Mouse (Mus musculus) adrenal gland, adult (tissue): ENCODE measurements around the gene Wipf2.

Experiments
- DNase-seq, 2 experiments: peaks; one replicate each; pipeline ENCODE4 v3.0.0; 2022 to 2023; ENCODE audit warnings: low spot score in 1 of 2; ENCODE audit not compliant: inconsistent age in 2 of 2

Wipf2 gene

DNA sequence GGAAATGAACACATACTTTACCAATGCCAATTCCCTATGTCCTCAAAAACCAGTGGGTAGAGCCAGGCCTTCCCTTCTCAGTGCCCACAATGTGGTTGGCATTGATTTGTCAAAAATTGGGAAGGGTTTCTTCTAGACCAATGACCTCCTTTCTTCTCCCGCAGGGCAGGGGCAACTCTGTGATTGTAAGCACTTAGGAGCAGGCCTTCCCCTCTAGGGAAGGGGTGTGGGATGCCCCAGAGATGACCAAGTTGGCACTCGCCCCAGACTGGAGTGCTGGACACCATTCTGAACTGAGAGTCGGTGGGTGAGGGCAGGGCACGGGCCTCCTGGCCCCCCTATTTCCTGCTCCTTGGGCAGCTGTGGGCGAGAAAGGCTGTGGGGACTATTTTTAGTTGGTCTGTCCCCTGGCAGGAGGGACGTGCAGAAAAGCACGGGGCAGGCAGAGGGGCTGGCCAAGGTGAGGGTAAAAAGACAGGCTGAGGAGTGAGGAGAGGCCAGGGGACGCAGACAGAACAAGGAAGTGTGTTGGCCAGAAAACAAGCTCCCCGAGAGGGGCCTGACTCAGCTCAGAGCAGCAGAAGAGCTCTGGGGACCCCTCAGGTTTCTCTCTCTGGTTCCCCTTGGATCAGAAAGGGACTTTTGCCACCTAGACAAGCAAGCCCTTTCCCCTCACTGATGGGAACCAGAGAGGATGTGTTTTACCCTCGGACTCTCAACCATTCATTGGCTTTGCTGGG, 67.5 kb downstream of the Wipf2 start:
- DNase-seq: peak; percentile 32 to 63

DNA sequence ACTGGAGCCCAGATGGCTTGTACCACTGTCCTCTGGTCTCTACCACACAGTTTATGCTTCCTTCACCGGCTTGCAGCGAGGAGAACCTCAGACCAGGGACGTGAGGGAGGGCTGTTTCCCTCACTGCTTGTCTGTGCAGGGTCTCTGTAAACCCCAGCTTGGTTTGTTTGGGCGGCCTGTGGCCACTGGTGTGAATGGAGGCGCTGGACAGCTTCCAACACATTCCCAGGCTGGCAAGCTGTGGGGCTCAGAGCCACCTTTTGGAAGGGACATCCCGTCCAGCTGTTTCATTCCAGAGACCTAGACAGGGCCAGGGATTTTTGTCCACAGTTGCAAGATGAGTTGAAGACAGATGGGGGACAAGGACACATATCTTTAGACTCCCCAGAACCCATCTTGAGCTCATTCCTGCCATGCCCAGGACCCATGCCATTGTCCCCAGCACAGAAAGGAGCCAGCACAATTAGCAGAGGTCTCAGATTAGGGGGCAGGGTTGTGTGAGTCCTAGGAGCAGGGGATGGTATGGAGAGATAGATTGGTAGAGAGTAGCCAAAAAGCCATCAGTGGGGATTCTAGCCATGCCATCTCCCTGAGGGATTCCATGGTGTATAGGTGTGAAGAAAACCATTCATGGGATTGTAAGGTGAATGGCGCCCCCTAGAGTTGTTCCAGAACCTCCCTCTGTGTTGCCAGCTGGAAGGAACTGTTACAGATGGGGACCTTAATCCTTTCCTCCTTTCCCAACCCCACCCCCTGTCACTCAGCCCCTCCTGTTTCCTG, 68.3 kb downstream of the Wipf2 start:
- DNase-seq: peak; percentile 29 to 60

DNA sequence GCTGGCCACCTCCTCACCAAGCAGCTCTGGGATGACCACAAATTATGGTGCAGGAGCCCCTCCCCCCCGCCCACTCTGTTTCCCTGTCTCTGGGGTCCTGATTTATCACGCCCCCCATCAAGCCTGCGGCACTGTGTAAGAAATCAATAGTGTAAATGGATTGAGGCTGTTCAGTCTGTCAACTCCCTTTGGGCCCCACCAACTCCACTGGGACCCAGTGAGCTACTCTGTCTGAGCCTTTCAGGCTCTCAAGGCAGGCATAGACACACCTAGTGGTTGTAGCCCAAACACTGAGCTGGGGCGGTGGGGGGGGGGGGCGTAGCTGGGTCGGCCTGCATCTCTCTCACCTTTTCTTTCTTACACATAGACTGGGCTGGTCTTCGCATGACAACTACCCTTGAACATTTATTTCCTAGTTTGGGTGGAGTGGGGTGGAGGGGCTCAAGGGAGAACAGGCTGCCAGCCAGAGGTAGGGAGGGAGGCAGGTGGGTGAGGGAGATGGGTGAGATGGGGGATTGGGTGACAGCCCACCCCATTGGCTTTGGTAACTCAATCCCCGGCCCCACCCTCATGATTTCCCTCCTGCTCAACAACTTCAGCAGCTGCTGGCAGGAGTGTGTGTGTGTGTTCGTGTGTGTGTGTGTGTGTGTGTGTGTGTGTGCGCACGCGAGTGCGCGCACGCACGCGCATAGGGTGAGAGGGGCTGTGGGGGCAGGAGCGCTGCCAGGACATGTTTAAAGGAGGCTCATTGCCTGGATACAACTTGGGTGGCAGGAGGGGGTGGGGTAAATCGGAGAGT, 69.1 kb downstream of the Wipf2 start:
- DNase-seq: peak in 1 of 2 experiments; percentile 37

DNA sequence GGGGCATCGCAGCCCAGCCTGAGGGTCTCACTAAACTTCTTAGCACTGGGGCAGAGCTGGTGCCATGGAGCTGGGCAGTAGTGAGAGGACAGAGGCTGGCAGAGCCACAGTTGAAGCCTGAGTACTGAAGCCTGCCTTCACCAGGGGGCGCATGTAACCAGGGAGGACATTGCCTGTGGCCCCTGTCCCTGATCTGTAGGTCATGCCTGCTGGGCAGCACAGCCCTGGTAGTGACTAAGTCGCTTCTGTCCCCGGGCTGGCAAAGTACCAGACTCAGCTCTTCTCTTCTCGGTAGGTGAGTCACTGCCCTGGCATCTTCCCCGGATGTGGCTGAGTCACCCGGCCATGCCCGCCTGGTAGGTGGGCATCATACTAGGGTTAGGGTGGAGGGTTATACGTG, 69.7 kb downstream of the Wipf2 start:
- DNase-seq: peak; percentile 98

DNA sequence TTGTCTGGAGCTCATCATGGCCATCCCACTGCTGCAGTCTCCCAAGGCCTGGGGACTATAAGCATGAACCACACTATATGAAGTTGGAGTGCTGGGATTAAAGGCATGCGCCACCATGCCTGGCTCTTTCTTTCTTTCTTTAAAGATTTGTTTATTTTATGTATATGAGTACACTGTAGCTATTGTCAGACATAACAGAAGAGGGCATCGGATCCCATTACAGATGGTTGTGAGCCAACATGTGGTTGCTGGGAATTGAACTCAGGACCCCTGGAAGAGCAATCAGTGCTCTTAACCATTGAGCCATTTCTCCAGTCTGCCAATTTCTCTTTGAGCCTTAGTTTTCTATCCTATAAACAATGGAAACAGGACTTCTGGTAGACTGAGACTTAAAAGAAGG, 70.4 kb downstream of the Wipf2 start:
- peak in 1 of 2 experiments; percentile 57 for DNase-seq

DNA sequence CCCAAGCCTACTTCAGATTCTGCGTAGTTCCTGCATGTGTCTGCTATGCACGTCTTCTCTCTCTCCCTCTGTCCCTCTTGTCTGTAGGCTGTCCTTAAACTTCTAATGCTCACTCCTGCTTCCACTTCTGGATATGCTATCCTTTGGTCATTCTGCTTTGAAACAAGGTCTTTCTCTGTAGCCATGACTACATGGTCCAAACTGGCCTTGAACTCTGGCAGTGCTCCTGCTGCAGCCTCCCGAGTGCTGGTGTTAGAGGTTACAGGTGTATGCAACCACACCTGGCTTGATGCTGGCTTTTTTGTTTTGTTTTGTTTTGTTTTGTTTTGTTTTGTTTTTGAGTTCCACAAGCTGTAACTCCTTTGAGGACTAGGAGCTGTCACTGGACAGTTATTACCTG, 70.9 kb downstream of the Wipf2 start:
- peak in 1 of 2 experiments; percentile 68 for DNase-seq

DNA sequence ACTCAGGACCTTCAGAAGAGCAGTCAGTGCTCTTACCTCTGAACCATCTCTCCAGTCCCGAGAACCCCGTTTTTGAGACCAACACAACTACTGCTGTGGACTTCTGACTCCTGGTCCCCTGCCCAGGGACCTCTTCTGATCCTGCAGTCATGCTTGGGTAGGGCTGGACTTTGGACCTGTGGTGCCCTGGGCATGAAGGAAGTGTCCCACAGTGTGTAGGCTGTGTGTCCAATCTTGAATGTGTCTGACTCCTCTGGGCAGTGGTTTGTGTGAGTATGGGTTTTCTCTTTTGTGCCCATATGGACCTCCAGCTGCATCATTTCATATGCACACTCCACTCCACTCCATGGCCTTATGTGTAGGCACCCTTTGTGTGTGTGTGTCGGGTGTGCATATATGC, 71.7 kb downstream of the Wipf2 start:
- DNase-seq: no peak

DNA sequence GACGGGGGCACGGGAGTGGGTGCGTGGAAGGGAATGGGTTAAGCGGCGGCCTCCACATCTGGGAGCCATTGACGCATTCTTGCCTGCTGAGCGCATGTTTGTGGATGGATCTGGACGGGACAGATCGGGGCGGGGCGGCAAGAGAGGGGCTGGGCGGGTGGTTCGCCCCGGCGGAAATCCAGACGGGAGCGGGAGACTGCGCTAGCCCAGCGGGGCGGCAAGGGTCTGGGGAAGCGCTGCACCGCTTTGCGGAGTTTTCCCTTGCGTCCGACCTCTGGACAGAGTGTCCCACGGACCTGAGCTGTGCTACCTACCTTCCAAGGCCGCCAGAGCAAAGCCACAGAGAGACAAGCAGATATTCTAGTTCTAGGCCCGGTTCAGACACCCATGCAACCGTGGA, 72.7 kb downstream of the Wipf2 start:
- peak in 1 of 2 experiments; percentile 84 for DNase-seq

DNA sequence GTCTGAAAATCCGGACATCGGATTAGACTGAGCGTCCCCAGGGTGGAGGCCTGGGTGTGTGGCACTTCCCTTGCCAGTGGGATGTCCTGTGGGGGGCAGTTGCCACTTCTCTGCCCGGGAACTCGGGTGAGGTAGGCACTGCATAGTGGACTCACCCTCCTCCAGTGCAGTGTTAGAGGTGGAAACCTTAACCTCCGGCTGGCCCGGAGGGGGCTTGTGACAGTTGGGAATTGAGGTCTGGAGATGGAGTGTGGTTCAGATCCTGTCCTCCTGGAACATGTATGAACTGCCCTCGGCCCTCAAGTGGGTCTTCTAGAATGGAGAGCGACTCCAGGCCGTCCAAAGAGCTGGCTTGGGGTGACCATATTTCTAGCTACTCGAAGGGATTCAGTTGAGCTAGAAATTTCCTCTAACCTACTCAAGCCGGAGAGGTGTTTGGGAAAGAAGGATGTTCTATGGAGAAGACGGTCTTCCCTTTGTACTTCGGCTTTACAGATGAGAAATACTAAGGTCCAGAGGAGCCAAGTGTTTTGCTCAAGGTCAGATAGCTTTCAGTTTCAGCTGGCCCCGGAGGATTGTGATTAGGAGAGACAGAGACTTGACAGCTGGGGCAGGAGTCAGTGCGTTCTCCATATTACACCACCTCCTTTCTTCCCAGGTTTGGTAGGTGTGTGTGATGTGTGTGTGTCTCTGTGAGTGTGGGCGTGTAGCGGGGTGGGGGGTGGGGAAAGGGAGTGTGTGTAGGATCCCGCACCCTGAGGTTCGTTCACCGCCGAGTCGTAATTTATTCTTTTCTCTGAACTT, 73.4 kb downstream of the Wipf2 start:
- peak; percentile 62 to 92 for DNase-seq

DNA sequence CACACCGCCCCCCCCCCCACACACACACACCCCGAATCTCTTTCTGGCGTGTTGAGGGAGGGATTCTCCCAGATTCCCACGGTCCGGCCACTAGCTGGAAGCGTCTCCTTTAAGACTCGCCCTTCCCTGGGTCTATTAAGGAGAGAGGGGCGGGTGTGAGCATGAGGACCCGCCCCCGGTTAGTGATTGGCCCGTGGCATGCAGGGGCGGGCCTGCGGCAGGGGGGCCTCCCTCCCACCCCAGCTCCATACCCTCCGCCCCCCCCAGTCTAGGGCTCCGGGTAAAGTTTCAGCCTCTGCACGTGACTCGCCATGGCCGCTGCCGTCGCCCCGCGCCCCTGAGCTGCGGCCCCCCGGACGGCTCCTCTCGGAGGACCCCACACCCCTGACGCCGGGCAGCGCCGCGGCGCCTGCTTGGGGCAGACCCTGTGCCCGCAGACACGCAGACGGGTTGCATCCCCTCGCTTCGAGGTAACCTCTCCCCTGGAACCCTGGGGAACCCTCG, 74.0 kb downstream of the Wipf2 start:
- DNase-seq: peak; percentile 94 to 97

DNA sequence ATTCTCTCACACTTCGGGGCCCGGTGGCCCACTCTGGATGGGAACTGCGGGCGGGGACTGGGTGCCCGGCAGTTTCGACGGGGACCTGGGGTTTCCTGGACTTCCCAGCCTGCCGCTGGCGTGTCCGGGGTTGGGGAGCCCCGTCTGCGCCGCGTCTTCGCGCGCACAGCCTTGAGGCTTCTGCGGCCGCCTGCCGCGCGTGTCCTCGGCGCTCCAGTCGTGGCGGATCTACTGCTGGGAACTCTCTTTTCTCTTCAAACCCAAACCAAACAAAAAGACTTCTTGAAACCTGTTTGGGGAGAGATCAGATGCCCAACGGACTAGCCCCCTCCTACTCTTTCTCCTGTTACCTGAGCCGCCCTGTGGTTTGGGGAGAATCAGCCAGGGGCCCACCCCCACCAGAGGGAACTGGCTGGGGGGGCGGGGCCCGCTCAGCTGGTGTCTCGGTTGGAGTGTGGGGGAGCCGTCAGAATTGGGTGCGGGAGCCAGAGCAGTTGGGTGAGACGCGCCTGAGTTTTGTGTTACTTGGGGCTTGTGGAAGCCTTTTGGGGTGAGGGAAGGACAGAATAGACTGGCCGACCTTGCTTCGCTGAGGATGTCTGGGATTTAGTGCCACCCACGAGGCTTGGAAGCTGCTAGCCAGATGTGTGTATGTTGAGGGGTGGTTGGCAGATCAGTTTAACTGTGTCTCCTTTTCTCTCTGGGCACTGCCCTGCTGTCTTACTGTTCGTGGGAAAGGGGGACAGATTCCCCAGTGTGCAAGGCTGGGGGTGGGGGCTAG, 74.7 kb downstream of the Wipf2 start:
- DNase-seq: peak in 1 of 2 experiments; percentile 77

DNA sequence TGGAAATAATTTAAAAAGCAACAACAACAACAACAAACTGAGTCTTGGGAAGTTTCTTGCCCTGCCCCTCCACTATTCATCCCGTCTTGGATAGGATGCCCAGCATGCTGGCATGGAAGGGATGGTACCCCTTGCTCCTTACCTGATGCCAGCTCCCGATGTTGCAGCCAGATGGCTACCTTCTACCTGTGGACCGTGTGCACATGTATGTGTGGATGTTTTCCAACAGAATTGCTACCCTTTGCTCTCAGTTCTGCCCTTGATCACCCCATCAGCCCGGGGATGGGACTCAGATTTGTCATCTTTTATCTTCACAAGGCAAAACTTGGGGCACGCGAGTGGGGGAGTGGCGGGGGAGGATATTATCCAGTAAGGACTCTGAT, 75.3 kb downstream of the Wipf2 start:
- DNase-seq: no peak

DNA sequence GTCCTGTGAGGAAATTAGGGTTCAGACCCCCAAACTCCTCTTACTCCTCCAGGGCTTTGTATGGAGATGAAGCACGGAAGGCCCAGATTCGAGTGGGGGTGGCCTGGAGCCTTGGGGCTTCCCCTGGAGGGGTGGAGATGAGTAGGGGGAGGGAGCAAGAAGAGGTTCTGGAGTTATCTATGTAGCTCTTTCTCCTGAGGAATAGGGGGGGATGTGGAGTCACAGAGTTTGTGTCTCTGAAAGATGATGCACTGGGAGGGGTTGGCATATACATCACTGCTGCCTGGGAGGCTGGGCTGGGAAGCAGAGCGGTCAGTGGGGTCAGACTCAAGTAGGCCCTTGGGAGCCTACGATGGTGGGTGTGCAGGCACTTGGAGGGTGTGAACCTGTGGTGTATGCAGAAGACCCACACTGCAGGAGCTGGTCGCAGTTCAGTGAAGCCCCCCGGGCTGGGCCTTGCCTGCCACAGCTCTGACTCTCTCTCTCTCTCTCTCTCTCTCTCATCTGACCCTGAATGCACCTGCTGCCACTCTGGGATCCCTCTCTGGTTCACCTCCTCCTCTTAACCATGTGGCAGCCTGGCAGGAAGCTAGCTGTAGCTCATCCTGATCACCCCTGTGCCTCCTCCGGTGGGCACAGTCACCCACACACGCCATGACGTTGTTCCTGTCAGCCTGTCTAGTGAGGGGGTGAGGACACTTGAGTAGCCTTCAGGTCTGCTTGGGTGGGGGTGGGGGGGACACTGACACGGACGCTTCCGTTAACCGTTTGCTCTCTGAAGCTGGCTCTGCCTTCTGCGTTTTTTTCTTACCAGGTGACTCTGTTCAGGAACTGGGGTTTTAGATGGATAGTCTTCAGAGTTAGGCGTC, 75.9 kb downstream of the Wipf2 start:
- peak; percentile 41 to 65 for DNase-seq

DNA sequence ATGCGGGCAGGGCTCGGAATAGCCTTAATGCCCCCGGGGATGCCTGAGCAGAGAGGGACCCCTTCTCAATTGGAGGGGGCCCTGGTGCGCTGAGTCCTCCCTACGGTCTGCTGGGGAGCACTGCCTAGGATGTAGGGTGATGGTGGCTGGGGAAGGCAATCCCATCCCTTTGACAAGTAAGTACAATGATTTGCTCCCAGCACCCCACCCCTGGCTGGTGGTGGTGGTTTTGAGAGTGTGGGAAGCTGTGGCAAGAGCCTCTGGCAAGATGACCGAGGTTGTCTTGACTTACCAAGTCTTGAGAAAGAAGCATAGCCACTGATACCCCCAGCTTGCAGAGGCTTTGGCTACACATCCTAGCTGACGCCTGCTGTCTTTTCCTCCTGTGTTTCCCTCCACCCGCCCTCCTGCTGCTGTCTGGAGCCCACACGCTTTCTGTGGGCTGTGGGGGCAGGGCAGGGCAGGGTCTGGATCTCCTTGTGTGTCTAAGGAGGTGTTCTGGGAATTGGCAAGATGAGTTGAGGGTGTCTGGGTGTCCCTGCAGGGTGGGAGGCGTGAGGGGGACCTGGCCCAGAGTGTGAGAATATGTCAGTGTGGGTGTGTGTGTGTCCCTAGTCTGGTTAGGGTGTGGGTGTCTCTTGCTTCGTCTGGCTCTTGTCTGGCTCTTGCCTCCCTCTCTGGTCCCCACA, 76.7 kb downstream of the Wipf2 start:
- DNase-seq: peak; percentile 36 to 65

DNA sequence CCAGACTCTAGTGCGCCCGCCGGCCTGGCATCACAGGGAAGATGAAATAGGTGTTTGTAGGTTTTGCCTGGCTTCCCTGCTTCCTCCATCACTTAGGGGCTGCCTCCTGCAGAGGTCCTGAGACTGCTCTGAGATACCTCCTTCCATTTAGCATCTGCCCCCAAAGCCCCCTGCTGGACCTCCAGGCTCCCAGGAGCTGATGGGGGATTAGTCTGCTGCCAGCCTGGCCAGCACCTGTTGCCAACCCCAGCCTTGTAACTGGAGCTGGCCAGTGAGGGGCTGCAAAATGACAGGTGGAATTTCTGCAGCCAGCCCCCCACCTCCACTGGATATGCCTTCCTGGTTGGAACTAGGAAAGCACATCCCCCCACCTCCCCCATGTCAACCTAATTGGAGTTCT, 77.3 kb downstream of the Wipf2 start:
- peak in 1 of 2 experiments; percentile 27 for DNase-seq

DNA sequence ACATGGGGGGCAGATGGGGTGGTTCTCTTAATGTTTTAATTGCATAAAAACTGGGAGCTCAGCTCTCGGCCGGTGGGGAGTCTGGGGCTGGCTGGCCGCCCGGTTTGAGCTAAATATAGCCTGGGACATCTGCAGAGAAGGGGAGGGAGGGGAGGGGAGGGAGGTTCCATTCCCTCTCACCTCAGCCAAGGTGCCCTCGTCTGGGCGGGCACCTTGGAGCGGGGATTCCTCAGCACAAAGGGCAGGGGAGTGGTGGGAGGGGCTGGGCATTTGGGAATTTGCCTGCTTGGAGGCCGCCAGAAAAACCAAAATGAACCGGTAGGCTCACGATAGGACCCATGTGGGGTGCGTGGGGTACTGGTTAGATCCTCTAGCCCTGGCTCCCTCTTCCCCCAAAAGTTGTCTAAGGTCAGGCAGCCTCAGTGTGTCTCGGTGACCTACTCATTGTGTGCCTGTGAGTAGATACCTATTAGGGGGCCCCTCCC, 77.9 kb downstream of the Wipf2 start:
- peak; percentile 61 to 82 for DNase-seq

DNA sequence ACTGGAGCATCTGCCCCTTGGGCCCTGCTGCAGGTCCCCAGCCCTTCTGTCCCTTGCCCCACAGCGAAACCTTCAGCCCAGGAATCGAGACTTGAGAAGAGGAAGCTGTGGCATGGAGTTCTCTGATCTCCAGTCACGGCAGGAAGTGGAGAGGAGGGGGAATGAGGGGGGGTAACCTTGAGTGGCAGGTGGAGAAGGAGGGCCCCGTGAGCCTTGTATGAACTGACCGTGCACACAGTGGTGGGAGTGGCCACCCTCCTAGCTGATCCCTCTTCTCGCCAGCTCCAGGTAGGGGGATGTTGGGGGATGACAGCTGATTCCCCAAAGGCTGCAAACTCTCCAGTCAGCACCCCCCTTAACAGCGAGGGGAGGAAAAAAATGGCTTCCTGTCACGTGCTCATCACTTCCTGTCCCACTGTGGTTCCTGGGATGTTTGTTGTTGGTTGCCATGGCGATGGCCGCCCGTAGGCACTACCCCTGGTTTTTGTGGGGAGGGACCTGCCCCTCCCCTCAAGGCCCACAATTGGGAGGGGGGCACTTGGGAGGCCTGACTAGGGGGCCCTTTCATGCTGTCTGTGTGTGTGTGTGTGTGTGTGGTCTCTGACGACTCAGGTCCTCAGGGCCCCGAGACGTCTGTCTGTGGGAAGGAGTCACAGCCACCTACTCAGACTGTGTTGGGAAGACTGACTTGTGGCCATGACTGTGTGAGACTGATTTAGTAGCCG, 78.5 kb downstream of the Wipf2 start:
- DNase-seq: peak; percentile 87 to 95
